Mouse (Mus musculus) right cerebral cortex, adult 18-20 months (tissue): ENCODE data around the gene Mterf4.
"Not testable (repeated sequence)": the region's sequence is repeated elsewhere in the genome, so short reads cannot be mapped to it uniquely, and the experiment has no call there.

Source experiments
- DNase-seq: peaks from one replicate; pipeline ENCODE4 v3.0.0; 2022; ENCODE audit warnings: mixed read lengths

Gene Mterf4

GRCm38 (mm10) chr1:93305581-93306337, at the start of gene Mterf4:
Gene Mterf4 (minus strand): TSS chr1:93305915.
- DNase-seq, result peak; percentile 82

DNA sequence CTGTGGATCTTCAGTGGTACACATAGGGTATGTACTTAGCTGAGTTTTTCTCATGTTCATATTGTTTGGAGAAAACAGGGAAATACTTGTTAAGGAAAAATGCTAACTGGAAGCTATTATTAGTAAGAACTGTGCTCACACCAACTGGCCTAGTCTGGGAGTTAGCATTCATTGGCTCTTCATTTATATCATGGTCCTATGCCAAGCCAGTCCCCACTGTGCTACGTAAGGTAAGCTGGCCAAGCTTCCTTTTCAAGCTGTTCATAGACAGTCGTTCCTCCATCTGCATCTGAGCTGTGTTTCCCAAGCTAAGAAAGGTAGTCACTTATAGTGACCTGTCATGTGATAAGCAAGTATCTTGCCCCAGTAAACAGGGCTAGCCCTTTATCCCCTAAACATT, 47.0 kb upstream of the Mterf4 start:
- peak; percentile 27 for DNase-seq

- DNase-seq, result no peak
Measured at GRCm38 (mm10) chr1:93349701-93350100, 44.0 kb upstream of the Mterf4 start.

GRCm38 (mm10) chr1:93347176-93347575, 41.5 kb upstream of the Mterf4 start:
- DNase-seq, result no peak

GRCm38 (mm10) chr1:93343504-93344047, 37.9 kb upstream of the Mterf4 start:
- peak; percentile 97 for DNase-seq

DNA sequence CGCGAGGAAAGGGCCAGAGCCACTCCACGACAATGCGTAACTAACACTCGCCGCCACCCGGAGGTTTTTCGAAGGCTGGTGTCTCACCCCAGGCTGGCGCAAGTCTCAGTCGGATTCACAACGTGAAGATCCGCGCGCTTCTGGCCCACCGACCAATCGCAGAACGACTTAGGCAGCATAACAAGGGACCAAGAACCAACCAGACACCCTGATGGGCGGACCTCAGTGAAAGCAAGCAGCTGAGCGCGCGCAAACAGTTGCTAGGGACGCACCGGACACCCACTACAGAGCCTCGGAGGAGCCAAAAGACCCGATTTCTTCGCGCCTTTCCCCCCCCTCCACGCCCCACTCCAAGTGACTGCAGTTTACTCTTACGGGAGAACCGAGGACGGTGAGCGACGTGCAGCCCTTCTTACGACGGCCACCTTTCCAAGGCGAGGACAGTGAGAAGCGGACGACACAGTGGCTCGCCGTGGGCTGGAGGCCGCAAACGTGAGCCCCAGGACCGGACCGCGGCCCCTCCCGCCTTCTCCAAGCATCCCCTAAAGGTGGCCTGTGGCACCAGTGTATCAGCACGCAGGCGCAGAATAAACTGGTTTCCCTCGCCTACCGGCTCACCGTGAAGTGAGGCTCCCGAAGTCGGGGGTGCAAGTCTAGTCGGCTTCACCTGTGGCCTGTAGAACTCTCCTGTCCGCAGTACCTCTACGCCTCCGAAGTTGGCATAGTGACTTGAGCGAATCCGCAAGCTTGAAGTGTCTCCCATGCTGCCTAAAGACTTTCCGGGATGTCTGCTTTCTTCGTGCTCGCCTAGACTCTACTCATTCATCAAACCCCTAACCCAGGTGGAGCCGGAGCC, 37.2 kb upstream of the Mterf4 start, which contains the start of the genes Ppp1r7 and Pask:
Ppp1r7 (plus strand) TSS at position 207 of the 856 bp plus-strand sequence.
Pask (minus strand) TSS at position 835 of the 856 bp plus-strand sequence.
- DNase-seq, result peak; percentile 97

DNA sequence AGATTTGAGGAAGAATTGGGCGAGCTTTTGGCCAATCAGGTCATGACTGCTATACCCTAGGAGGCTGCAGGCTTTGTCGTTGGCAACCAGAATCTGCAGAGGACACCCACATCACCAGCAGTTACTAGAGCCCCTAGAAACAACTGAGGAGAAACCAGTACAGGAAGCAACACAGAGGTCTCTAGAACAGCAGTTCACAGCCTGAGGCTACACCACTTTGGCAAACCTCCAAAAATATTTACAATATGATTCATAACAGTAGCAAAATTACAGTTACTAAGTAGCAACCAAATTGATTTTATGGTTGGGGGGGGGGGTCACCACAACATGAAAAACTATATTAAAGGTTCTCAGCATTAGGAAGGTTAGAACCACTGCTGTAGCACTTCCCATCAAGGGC, 28.9 kb upstream of the Mterf4 start:
- DNase-seq, result no peak

DNA sequence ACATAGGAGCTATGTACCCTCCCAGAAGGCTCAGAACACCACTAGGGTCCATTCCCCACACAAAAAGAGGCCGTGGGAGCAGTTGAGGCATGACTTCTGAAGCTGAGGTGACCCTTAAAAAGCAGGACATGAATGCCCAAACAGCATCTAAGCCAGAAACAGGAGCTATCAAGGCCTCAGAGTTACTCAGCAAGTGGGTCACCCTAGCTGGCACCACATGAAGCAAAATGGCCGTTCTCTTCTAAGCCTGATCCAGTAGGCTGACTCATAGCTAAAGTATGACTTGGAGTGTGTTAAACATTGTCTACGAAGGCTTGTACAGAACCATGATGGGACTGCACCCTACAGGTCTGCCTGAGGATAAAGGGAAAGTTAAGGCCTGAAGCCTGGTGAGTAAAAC, 20.7 kb upstream of the Mterf4 start:
- no peak for DNase-seq

DNA sequence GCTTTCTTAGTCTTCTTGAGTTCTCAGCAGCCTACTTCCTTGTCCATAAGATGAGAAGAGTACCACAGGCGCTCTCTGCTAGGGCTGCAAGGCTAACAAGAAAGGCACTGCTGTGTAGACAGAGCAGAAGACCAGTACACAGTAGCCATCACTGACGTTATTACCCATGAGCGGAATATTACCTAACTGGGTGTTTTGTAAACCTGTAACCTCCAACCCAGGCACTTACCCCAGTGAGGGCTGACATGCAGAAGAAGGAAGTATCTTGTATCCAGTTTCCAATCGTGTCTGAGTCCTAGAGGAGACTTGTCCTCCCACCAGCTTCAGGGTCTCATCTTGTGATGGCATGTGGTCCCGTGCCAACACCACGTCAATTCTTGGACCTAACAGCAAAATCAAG, 18.3 kb upstream of the Mterf4 start:
- no peak for DNase-seq

GRCm38 (mm10) chr1:93300578-93300977, 5.1 kb downstream of the Mterf4 start:
- DNase-seq, result no peak

GRCm38 (mm10) chr1:93299791-93300190, 5.9 kb downstream of the Mterf4 start:
- no peak for DNase-seq

GRCm38 (mm10) chr1:93294491-93294890, 11.2 kb downstream of the Mterf4 start:
- not testable (repeated sequence) for DNase-seq

GRCm38 (mm10) chr1:93292006-93292405, 13.7 kb downstream of the Mterf4 start:
- DNase-seq, result no peak

GRCm38 (mm10) chr1:93291591-93291990, 14.1 kb downstream of the Mterf4 start:
- DNase-seq, result no peak

- no peak for DNase-seq
Measured at GRCm38 (mm10) chr1:93290956-93291355, 14.8 kb downstream of the Mterf4 start.

- DNase-seq, result no peak
Measured at GRCm38 (mm10) chr1:93289678-93290214, 16.0 kb downstream of the Mterf4 start.

- no peak for DNase-seq
Measured at GRCm38 (mm10) chr1:93277041-93277440, 28.7 kb downstream of the Mterf4 start.

- no peak for DNase-seq
Measured at GRCm38 (mm10) chr1:93275561-93275960, 30.2 kb downstream of the Mterf4 start.

DNA sequence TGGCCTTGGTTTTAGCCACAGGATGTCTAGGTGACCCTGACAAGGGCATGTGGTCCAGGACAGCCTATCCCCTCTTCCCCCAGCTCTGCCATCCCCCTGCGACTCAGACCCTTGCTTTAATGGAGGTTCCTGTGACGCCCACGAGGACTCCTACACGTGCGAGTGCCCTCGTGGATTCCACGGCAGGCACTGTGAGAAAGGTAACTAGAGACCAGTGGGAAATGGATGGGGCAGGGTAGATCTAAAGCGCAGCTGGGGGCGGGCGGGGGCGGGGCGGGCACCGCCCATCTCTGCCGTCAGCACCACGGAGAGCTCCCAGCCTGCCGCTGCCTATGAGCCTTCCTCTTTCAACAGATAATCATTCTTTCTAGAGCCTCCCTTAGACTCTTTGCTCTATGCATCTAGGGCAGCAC, 33.3 kb downstream of the Mterf4 start:
- DNase-seq, result no peak

GRCm38 (mm10) chr1:93271751-93272150, 34.0 kb downstream of the Mterf4 start:
- no peak for DNase-seq

- no peak for DNase-seq
Measured at GRCm38 (mm10) chr1:93270516-93271240, 35.0 kb downstream of the Mterf4 start.

GRCm38 (mm10) chr1:93268246-93268645, 37.5 kb downstream of the Mterf4 start:
- no peak for DNase-seq
